Mouse (Mus musculus) heart, embryonic 12.5 days (tissue): ENCODE results near the gene Ahnak2. TPM values are rescaled to one million over a fixed set of nuclear protein-coding genes. Genes with fewer than 3 reads are reported as not detected.

Source experiments
- ATAC-seq: fragments of 200-750 bp; cut with Nextera tagmentation; 2 replicates; pipeline ENCODE4 v1.8.0; 2017; ENCODE audit warnings: moderate TSS enrichment, moderate library complexity; ENCODE audit not compliant: insufficient number of reproducible peaks, low FRiP score
- H3K27ac ChIP-seq: fragments of 300-500 bp; sonication (generic); 2 replicates; pipeline ENCODE4 v1.5.1; 2016; ENCODE audit warnings: mild to moderate bottlenecking, moderate library complexity; ENCODE audit not compliant: poor library complexity, severe bottlenecking
- H3K27me3 ChIP-seq: fragments of 300-500 bp; sonication (generic); replicated peaks from 2 replicates; pipeline ENCODE4 v1.6.1; 2016; ENCODE audit warnings: mild to moderate bottlenecking, moderate library complexity
- H3K36me3 ChIP-seq: fragments of 300-500 bp; sonication (generic); 2 replicates; pipeline ENCODE4 v1.6.1; 2016; ENCODE audit warnings: mild to moderate bottlenecking, moderate library complexity
- H3K4me1 ChIP-seq: fragments of 300-500 bp; sonication (generic); replicated peaks from 2 replicates; pipeline ENCODE4 v1.6.1; 2016; ENCODE audit warnings: mild to moderate bottlenecking
- H3K4me2 ChIP-seq: fragments of 300-500 bp; sonication (generic); 2 replicates; pipeline ENCODE4 v1.6.1; 2016; ENCODE audit warnings: mild to moderate bottlenecking, moderate library complexity
- H3K4me3 ChIP-seq: fragments of 300-500 bp; sonication (generic); 2 replicates; pipeline ENCODE4 v1.5.1; 2016; ENCODE audit warnings: mild to moderate bottlenecking
- H3K9ac ChIP-seq: fragments of 300-500 bp; sonication (generic); 2 replicates; pipeline ENCODE4 v1.6.1; 2016; ENCODE audit warnings: mild to moderate bottlenecking, moderate library complexity
- H3K9me3 ChIP-seq: fragments of 300-500 bp; sonication (generic); replicated peaks from 2 replicates; pipeline ENCODE4 v1.6.1; 2016; ENCODE audit warnings: mild to moderate bottlenecking, moderate library complexity
- WGBS: fragments of 180-500 bp; shearing (Covaris S2); methylation state at CpG from one replicate; pipeline ENCODE4 v1.1.7; 2016; 5-methylcytosine and 5-hydroxymethylcytosine counted together
- polyA plus RNA-seq: library from polyadenylated mRNA; unstranded; fragments of >200 nt; fragmentation: Nextera tagmentation; extraction: Ambion mirVana; gene quantifications from 2 replicates; pipeline ENCODE4 v1.2.1, GENCODE M21; 2016

Ahnak2 gene
- polyA plus RNA-seq, 1 experiment from 2014 or later: 1.4 TPM

- no peak overlapping the region for H3K27ac ChIP-seq
- no peak overlapping the region for H3K4me2 ChIP-seq
- H3K36me3 ChIP-seq: no peaks in the 10 kb centered on the region
- no peak overlapping the region for H3K4me3 ChIP-seq
- no peak for ATAC-seq
- H3K9ac ChIP-seq: no peak overlapping the region
- no peaks in the 10 kb centered on the region for H3K4me1 ChIP-seq
- WGBS: 83% methylated on average over 3 of the region's 3 CpGs
- H3K9me3 ChIP-seq: peaks cover 3% of the 10 kb centered on the region; the same call in 1 of the 2 replicates
- peaks cover 4% of the 10 kb centered on the region; the same call in 1 of the 2 replicates for H3K27me3 ChIP-seq
Observed at GRCm38 (mm10) chr12:112759471-112759870, 43.0 kb downstream of the Ahnak2 start.

- Histone ChIP-seq H3K27me3 (peaks cover 4% of the 10 kb centered on the region; the same call in 1 of the 2 replicates), H3K9ac (no peak overlapping the region), H3K27ac (no peak overlapping the region), H3K4me1 (no peaks in the 10 kb centered on the region), H3K4me2 (no peak overlapping the region), H3K36me3 (no peaks in the 10 kb centered on the region), H3K4me3 (no peak overlapping the region), H3K9me3 (peaks cover 3% of the 10 kb centered on the region; the same call in 1 of the 2 replicates)
- WGBS: 79% methylated on average over 5 of the region's 5 CpGs
- ATAC-seq: no peak
Observed at GRCm38 (mm10) chr12:112757896-112758295, 44.6 kb downstream of the Ahnak2 start.

- ATAC-seq: no peak
- 68% methylated on average over 4 of the region's 4 CpGs for WGBS
- 0 out of 2 replicates have a peak, but pooled peaks cover 3% of the 10 kb centered on the region for H3K9me3 ChIP-seq
- H3K27ac ChIP-seq: no peak overlapping the region
- H3K4me1 ChIP-seq: no peaks in the 10 kb centered on the region
- H3K9ac ChIP-seq: no peak overlapping the region
- H3K27me3 ChIP-seq: peaks cover 6% of the 10 kb centered on the region; the same call in 1 of the 2 replicates
- H3K36me3 ChIP-seq: no peaks in the 10 kb centered on the region
- H3K4me3 ChIP-seq: no peak overlapping the region
- H3K4me2 ChIP-seq: no peak overlapping the region
Observed at GRCm38 (mm10) chr12:112755900-112756299, 46.6 kb downstream of the Ahnak2 start.

- 0 out of 2 replicates have a peak, but pooled peaks cover 3% of the 10 kb centered on the region for H3K9me3 ChIP-seq
- H3K9ac ChIP-seq: no peak overlapping the region
- H3K27me3 ChIP-seq: peaks cover 7% of the 10 kb centered on the region; the same call in 1 of the 2 replicates
- H3K4me3 ChIP-seq: no peak overlapping the region
- H3K27ac ChIP-seq: no peak overlapping the region
- ATAC-seq: no peak
- H3K36me3 ChIP-seq: no peaks in the 10 kb centered on the region
- peaks cover 5% of the 10 kb centered on the region for H3K4me1 ChIP-seq
- WGBS: 46% methylated on average over 2 of the region's 2 CpGs
- no peak overlapping the region for H3K4me2 ChIP-seq
Observed at GRCm38 (mm10) chr12:112752399-112752798, 50.1 kb downstream of the Ahnak2 start.

- Histone ChIP-seq H3K4me3 (no peak overlapping the region), H3K9ac (no peak overlapping the region), H3K27ac (no peak overlapping the region), H3K9me3 (no peaks in the 10 kb centered on the region), H3K4me2 (no peak overlapping the region), H3K27me3 (peaks cover 7% of the 10 kb centered on the region; the same call in 1 of the 2 replicates), H3K4me1 (peaks cover 12% of the 10 kb centered on the region), H3K36me3 (no peaks in the 10 kb centered on the region)
- 82% methylated on average over 12 of the region's 12 CpGs for WGBS
- ATAC-seq: no peak
Observed at GRCm38 (mm10) chr12:112750976-112751375, 51.5 kb downstream of the Ahnak2 start.

GRCm38 (mm10) chr12:112747606-112747970 is 54.9 kb downstream of the Ahnak2 start:
- Histone ChIP-seq H3K27me3 (0 out of 2 replicates have a peak, but pooled peaks cover 3% of the 10 kb centered on the region), H3K27ac (no peak overlapping the region), H3K4me1 (peaks cover 32% of the 10 kb centered on the region), H3K9ac (no peak overlapping the region), H3K4me3 (no peak overlapping the region), H3K9me3 (no peaks in the 10 kb centered on the region), H3K4me2 (no peak overlapping the region), H3K36me3 (peaks cover 7% of the 10 kb centered on the region; the same call in 1 of the 2 replicates)
- 76% methylated on average over 8 of the region's 8 CpGs for WGBS
- ATAC-seq: no peak

GRCm38 (mm10) chr12:112746808-112747605 is 55.5 kb downstream of the Ahnak2 start:
- H3K36me3 ChIP-seq: peaks cover 7% of the 10 kb centered on the region; the same call in 1 of the 2 replicates
- H3K27ac ChIP-seq: no peak overlapping the region
- H3K27me3 ChIP-seq: 0 out of 2 replicates have a peak, but pooled peaks cover 3% of the 10 kb centered on the region
- H3K9me3 ChIP-seq: no peaks in the 10 kb centered on the region
- 19% methylated on average over 10 of the region's 10 CpGs for WGBS
- peak overlapping the region; percentile 37 for H3K4me2 ChIP-seq
- H3K9ac ChIP-seq: no peak overlapping the region
- no peak overlapping the region for H3K4me3 ChIP-seq
- ATAC-seq: no peak
- H3K4me1 ChIP-seq: peaks cover 32% of the 10 kb centered on the region

GRCm38 (mm10) chr12:112746461-112746807 is 56.0 kb downstream of the Ahnak2 start:
- H3K27me3 ChIP-seq: 0 out of 2 replicates have a peak, but pooled peaks cover 3% of the 10 kb centered on the region
- no peak overlapping the region for H3K9ac ChIP-seq
- peaks cover 32% of the 10 kb centered on the region for H3K4me1 ChIP-seq
- H3K9me3 ChIP-seq: no peaks in the 10 kb centered on the region
- peaks cover 7% of the 10 kb centered on the region; the same call in 1 of the 2 replicates for H3K36me3 ChIP-seq
- H3K4me3 ChIP-seq: no peak overlapping the region
- WGBS: 74% methylated on average over 4 of the region's 4 CpGs
- ATAC-seq: no peak
- H3K27ac ChIP-seq: no peak overlapping the region
- H3K4me2 ChIP-seq: no peak overlapping the region

GRCm38 (mm10) chr12:112745716-112746115 is 56.7 kb downstream of the Ahnak2 start:
- H3K36me3 ChIP-seq: peaks cover 7% of the 10 kb centered on the region; the same call in 1 of the 2 replicates
- no peak overlapping the region for H3K4me2 ChIP-seq
- H3K9ac ChIP-seq: no peak overlapping the region
- H3K4me1 ChIP-seq: peaks cover 32% of the 10 kb centered on the region
- no peaks in the 10 kb centered on the region for H3K27me3 ChIP-seq
- H3K4me3 ChIP-seq: no peak overlapping the region
- WGBS: 84% methylated on average over 10 of the region's 10 CpGs
- H3K9me3 ChIP-seq: no peaks in the 10 kb centered on the region
- H3K27ac ChIP-seq: no peak overlapping the region
- ATAC-seq: no peak

GRCm38 (mm10) chr12:112744891-112745580 is 57.4 kb downstream of the Ahnak2 start:
- peak; percentile 9; the same call in 1 of the 2 replicates for ATAC-seq
- Histone ChIP-seq H3K9me3 (no peaks in the 10 kb centered on the region), H3K9ac (peak overlapping the region; percentile 23), H3K4me2 (no peak overlapping the region), H3K27me3 (no peaks in the 10 kb centered on the region), H3K4me3 (no peak overlapping the region), H3K27ac (no peak overlapping the region), H3K4me1 (peaks cover 32% of the 10 kb centered on the region), H3K36me3 (peaks cover 7% of the 10 kb centered on the region; the same call in 1 of the 2 replicates)
- 71% methylated on average over 10 of the region's 10 CpGs for WGBS

- Histone ChIP-seq H3K4me3 (no peak overlapping the region), H3K9ac (peak overlapping the region; percentile 28; the same call in 1 of the 2 replicates), H3K4me1 (peaks cover 32% of the 10 kb centered on the region), H3K4me2 (no peak overlapping the region), H3K27me3 (no peaks in the 10 kb centered on the region), H3K36me3 (peaks cover 12% of the 10 kb centered on the region), H3K27ac (no peak overlapping the region), H3K9me3 (no peaks in the 10 kb centered on the region)
- WGBS: 88% methylated on average over 11 of the region's 11 CpGs
- no peak for ATAC-seq
Observed at GRCm38 (mm10) chr12:112744211-112744610, 58.2 kb downstream of the Ahnak2 start.
